Mouse (Mus musculus) embryonic facial prominence, embryonic 12.5 days (tissue): ENCODE measurements around the gene Olfr1417. TPM values are rescaled to one million over a fixed set of nuclear protein-coding genes. Genes with fewer than 3 reads are reported as not detected.
"Not testable (repeated sequence)": the region's sequence is repeated elsewhere in the genome, so short reads cannot be mapped to it uniquely, and the experiment has no call there.

Experiments
- ATAC-seq: fragments of 200-750 bp; cut with Nextera tagmentation; 2 replicates; pipeline ENCODE4 v1.8.0; 2017; ENCODE audit not compliant: insufficient number of reproducible peaks, insufficient read depth, low FRiP score, low TSS enrichment
- H3K27ac ChIP-seq: fragments of 300-500 bp; sonication (generic); 2 replicates; pipeline ENCODE4 v1.5.1; 2016; ENCODE audit warnings: mild to moderate bottlenecking
- H3K27me3 ChIP-seq: fragments of 300-500 bp; sonication (generic); 2 replicates; pipeline ENCODE4 v1.6.1; 2016; ENCODE audit warnings: mild to moderate bottlenecking, moderate library complexity
- H3K36me3 ChIP-seq: fragments of 300-500 bp; sonication (generic); 2 replicates; pipeline ENCODE4 v1.6.1; 2016; ENCODE audit warnings: mild to moderate bottlenecking
- H3K4me1 ChIP-seq: fragments of 300-500 bp; sonication (generic); 2 replicates; pipeline ENCODE4 v1.6.1; 2016
- H3K4me2 ChIP-seq: fragments of 300-500 bp; sonication (generic); replicated peaks from 2 replicates; pipeline ENCODE4 v1.6.1; 2016; ENCODE audit warnings: mild to moderate bottlenecking, moderate library complexity
- H3K4me3 ChIP-seq: fragments of 300-500 bp; sonication (generic); 2 replicates; pipeline ENCODE4 v1.5.1; 2016; ENCODE audit warnings: mild to moderate bottlenecking
- H3K9ac ChIP-seq: fragments of 300-500 bp; sonication (generic); 2 replicates; pipeline ENCODE4 v1.6.1; 2016; ENCODE audit warnings: mild to moderate bottlenecking, moderate library complexity
- H3K9me3 ChIP-seq: fragments of 300-500 bp; sonication (generic); 2 replicates; pipeline ENCODE4 v1.6.1; 2016; ENCODE audit warnings: mild to moderate bottlenecking, moderate library complexity
- WGBS: fragments of 180-500 bp; shearing (Covaris S2); methylation state at CpG from one replicate; pipeline ENCODE4 v1.1.7; 2016; 5-methylcytosine and 5-hydroxymethylcytosine counted together
- polyA plus RNA-seq: library from polyadenylated mRNA; unstranded; fragments of >200 nt; fragmentation: Nextera tagmentation; extraction: Ambion mirVana; gene quantifications from 2 replicates; pipeline ENCODE4 v1.2.1, GENCODE M21; 2016

Olfr1417 gene
- polyA plus RNA-seq, result not detected in 2 replicates

- no peak within 1 kb of the TSS for H3K4me2 ChIP-seq
- no peak within 1 kb of the TSS for H3K27ac ChIP-seq
- no peaks in the 10 kb centered on the region for H3K27me3 ChIP-seq
- H3K36me3 ChIP-seq, result no peaks in the 10 kb centered on the region
- H3K4me1 ChIP-seq, result no peaks in the 10 kb centered on the region
- H3K9ac ChIP-seq, result no peak within 1 kb of the TSS
- no peaks in the 10 kb centered on the region for H3K9me3 ChIP-seq
- WGBS, result 81% methylated on average over 4 of the region's 4 CpGs
- no peak within 1 kb of the TSS for H3K4me3 ChIP-seq
- ATAC-seq, result no peak
Measured at GRCm38 (mm10) chr19:11839119-11839518, at the start of gene Olfr1417. TSS of gene Olfr1417 (minus strand) at chr19:11839219.

GRCm38 (mm10) chr19:11886265-11886664 lies 47.2 kb upstream of the Olfr1417 start, which contains the start of gene Olfr1420:
TSS of gene Olfr1420 (plus strand) at chr19:11886565.
- H3K4me3 ChIP-seq, result no peak within 1 kb of the TSS
- H3K27ac ChIP-seq, result no peak within 1 kb of the TSS
- H3K27me3 ChIP-seq, result no peaks in the 10 kb centered on the region
- no peak for ATAC-seq
- H3K9me3 ChIP-seq, result no peaks in the 10 kb centered on the region
- no peaks in the 10 kb centered on the region for H3K36me3 ChIP-seq
- H3K4me1 ChIP-seq, result no peaks in the 10 kb centered on the region; the same call in 1 of the 2 replicates
- H3K4me2 ChIP-seq, result no peak within 1 kb of the TSS
- no peak within 1 kb of the TSS for H3K9ac ChIP-seq
- WGBS, result 57% methylated on average over 1 of the region's 1 CpGs

GRCm38 (mm10) chr19:11878404-11878803 lies 39.4 kb upstream of the Olfr1417 start:
- not testable (repeated sequence) for H3K27me3 ChIP-seq, H3K27ac ChIP-seq, H3K36me3 ChIP-seq, H3K9me3 ChIP-seq, H3K4me3 ChIP-seq, H3K4me2 ChIP-seq, ATAC-seq, H3K9ac ChIP-seq, H3K4me1 ChIP-seq
- whole genome bisulfite sequencing, result 63% methylated on average over 22 of the region's 22 CpGs

GRCm38 (mm10) chr19:11875006-11875405 lies 36.0 kb upstream of the Olfr1417 start, which contains the start of gene Olfr1419:
TSS of gene Olfr1419 (minus strand) at chr19:11875106.
- Histone ChIP-seq H3K36me3 (no peaks in the 10 kb centered on the region), H3K9ac (no peak within 1 kb of the TSS), H3K27ac (no peak within 1 kb of the TSS), H3K9me3 (no peaks in the 10 kb centered on the region), H3K4me2 (no peak within 1 kb of the TSS), H3K4me1 (no peaks in the 10 kb centered on the region), H3K4me3 (no peak within 1 kb of the TSS), H3K27me3 (no peaks in the 10 kb centered on the region)
- 47% methylated on average over 1 of the region's 1 CpGs for WGBS
- ATAC-seq, result no peak

- Histone ChIP-seq H3K4me2 (no peak overlapping the region), H3K9ac (no peak overlapping the region), H3K36me3 (no peaks in the 10 kb centered on the region), H3K4me3 (no peak overlapping the region), H3K9me3 (peaks cover 4% of the 10 kb centered on the region; the same call in 1 of the 2 replicates), H3K27ac (no peak overlapping the region), H3K4me1 (no peaks in the 10 kb centered on the region), H3K27me3 (no peaks in the 10 kb centered on the region)
- 74% methylated on average over 2 of the region's 2 CpGs for WGBS
- no peak for ATAC-seq
Measured at GRCm38 (mm10) chr19:11867837-11868236, 28.8 kb upstream of the Olfr1417 start.

- H3K9ac ChIP-seq, result no peak within 1 kb of the TSS
- no peaks in the 10 kb centered on the region for H3K9me3 ChIP-seq
- no peaks in the 10 kb centered on the region for H3K36me3 ChIP-seq
- no peak within 1 kb of the TSS for H3K4me3 ChIP-seq
- no peaks in the 10 kb centered on the region for H3K4me1 ChIP-seq
- no peak within 1 kb of the TSS for H3K27ac ChIP-seq
- ATAC-seq, result no peak
- WGBS, result 89% methylated on average over 1 of the region's 1 CpGs
- H3K27me3 ChIP-seq, result no peaks in the 10 kb centered on the region
- no peak within 1 kb of the TSS for H3K4me2 ChIP-seq
Measured at GRCm38 (mm10) chr19:11860966-11861365, 21.9 kb upstream of the Olfr1417 start, which contains the start of gene Olfr1418. TSS of gene Olfr1418 (minus strand) at chr19:11861066.

- Histone ChIP-seq H3K27ac (no peak overlapping the region), H3K4me2 (no peak overlapping the region), H3K9me3 (no peaks in the 10 kb centered on the region), H3K27me3 (no peaks in the 10 kb centered on the region), H3K36me3 (no peaks in the 10 kb centered on the region), H3K4me3 (no peak overlapping the region), H3K4me1 (no peaks in the 10 kb centered on the region), H3K9ac (no peak overlapping the region)
- no peak for ATAC-seq
- 80% methylated on average over 6 of the region's 6 CpGs for WGBS
Measured at GRCm38 (mm10) chr19:11856506-11856905, 17.5 kb upstream of the Olfr1417 start.

- H3K9me3 ChIP-seq, result no peaks in the 10 kb centered on the region
- H3K9ac ChIP-seq, result no peak overlapping the region
- H3K27ac ChIP-seq, result no peak overlapping the region
- ATAC-seq, result no peak
- 78% methylated on average over 2 of the region's 2 CpGs for WGBS
- H3K4me3 ChIP-seq, result no peak overlapping the region
- H3K4me2 ChIP-seq, result no peak overlapping the region
- no peaks in the 10 kb centered on the region for H3K27me3 ChIP-seq
- H3K36me3 ChIP-seq, result no peaks in the 10 kb centered on the region
- no peaks in the 10 kb centered on the region for H3K4me1 ChIP-seq
Measured at GRCm38 (mm10) chr19:11854821-11855220, 15.8 kb upstream of the Olfr1417 start.

GRCm38 (mm10) chr19:11852652-11853051 lies 13.6 kb upstream of the Olfr1417 start:
- Histone ChIP-seq H3K27me3 (no peaks in the 10 kb centered on the region), H3K27ac (no peak overlapping the region), H3K9me3 (no peaks in the 10 kb centered on the region), H3K4me3 (no peak overlapping the region), H3K4me1 (no peaks in the 10 kb centered on the region), H3K4me2 (no peak overlapping the region), H3K9ac (no peak overlapping the region), H3K36me3 (no peaks in the 10 kb centered on the region)
- 68% methylated on average over 4 of the region's 4 CpGs for WGBS
- ATAC-seq, result no peak

- no peak overlapping the region for H3K9ac ChIP-seq
- H3K27me3 ChIP-seq, result no peaks in the 10 kb centered on the region
- H3K36me3 ChIP-seq, result no peaks in the 10 kb centered on the region
- no peak overlapping the region for H3K27ac ChIP-seq
- H3K4me3 ChIP-seq, result no peak overlapping the region
- ATAC-seq, result no peak
- H3K4me1 ChIP-seq, result no peaks in the 10 kb centered on the region
- H3K9me3 ChIP-seq, result no peaks in the 10 kb centered on the region
- 89% methylated on average over 4 of the region's 4 CpGs for WGBS
- H3K4me2 ChIP-seq, result no peak overlapping the region
Measured at GRCm38 (mm10) chr19:11846333-11846732, 7.3 kb upstream of the Olfr1417 start.

GRCm38 (mm10) chr19:11823346-11824065 lies 15.5 kb downstream of the Olfr1417 start:
- Histone ChIP-seq H3K27me3 (peaks cover 17% of the 10 kb centered on the region), H3K4me1 (peaks cover 7% of the 10 kb centered on the region; the same call in 1 of the 2 replicates), H3K4me2 (no peak overlapping the region), H3K9me3 (no peaks in the 10 kb centered on the region), H3K27ac (no peak overlapping the region), H3K4me3 (no peak overlapping the region), H3K9ac (no peak overlapping the region), H3K36me3 (no peaks in the 10 kb centered on the region)
- ATAC-seq, result no peak
- WGBS, result 29% methylated on average over 4 of the region's 4 CpGs

GRCm38 (mm10) chr19:11820211-11820610 lies 18.8 kb downstream of the Olfr1417 start:
- 22% methylated on average over 6 of the region's 6 CpGs for WGBS
- H3K27ac ChIP-seq, result no peak overlapping the region
- ATAC-seq, result no peak
- H3K4me3 ChIP-seq, result peak overlapping the region; percentile 64; the same call in 1 of the 2 replicates
- no peak overlapping the region for H3K9ac ChIP-seq
- peaks cover 43% of the 10 kb centered on the region for H3K27me3 ChIP-seq
- H3K36me3 ChIP-seq, result no peaks in the 10 kb centered on the region
- H3K4me2 ChIP-seq, result peak overlapping the region; percentile 88
- peaks cover 7% of the 10 kb centered on the region; the same call in 1 of the 2 replicates for H3K4me1 ChIP-seq
- H3K9me3 ChIP-seq, result no peaks in the 10 kb centered on the region
